Mouse (Mus musculus) mammary gland, adult 2 months (tissue): Measurements from ENCODE around the gene Gfm1. TPM values are rescaled to one million over a fixed set of nuclear protein-coding genes. Genes with fewer than 3 reads are reported as not detected.

Experiments
- polyA plus RNA-seq: library from polyadenylated mRNA; depleted of rRNA; stranded (reverse); fragments of >200 nt; gene quantifications from 2 replicates; pipeline ENCODE4 v1.2.3, GENCODE M21; 2012; ENCODE audit warnings: low replicate concordance; rRNA removed

Gfm1 gene
- polyA plus RNA-seq: 11.9 and 27.0 TPM in 2 replicates

DNA sequence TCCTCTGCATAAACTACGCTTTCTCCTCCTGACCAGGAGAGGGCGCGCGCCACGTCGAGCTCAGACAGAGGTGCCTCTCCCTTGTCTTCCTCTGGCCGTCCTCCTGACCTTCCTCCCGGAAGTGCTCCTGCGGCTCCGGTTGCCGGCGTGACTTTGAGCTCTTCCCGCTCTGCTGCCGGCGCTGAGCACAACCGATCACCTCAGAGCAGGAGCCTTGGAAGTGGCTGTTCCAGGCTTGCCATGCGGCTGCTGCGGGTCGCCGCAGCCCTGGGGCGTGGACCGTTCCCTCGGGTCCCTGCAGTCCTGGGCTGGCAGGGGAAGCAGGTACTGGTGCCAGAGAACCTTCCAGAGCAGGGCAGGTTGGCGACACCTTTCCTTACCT, at the start of gene Gfm1:
Gfm1 (plus strand) TSS at position 98 of the 382 bp plus-strand sequence.

DNA sequence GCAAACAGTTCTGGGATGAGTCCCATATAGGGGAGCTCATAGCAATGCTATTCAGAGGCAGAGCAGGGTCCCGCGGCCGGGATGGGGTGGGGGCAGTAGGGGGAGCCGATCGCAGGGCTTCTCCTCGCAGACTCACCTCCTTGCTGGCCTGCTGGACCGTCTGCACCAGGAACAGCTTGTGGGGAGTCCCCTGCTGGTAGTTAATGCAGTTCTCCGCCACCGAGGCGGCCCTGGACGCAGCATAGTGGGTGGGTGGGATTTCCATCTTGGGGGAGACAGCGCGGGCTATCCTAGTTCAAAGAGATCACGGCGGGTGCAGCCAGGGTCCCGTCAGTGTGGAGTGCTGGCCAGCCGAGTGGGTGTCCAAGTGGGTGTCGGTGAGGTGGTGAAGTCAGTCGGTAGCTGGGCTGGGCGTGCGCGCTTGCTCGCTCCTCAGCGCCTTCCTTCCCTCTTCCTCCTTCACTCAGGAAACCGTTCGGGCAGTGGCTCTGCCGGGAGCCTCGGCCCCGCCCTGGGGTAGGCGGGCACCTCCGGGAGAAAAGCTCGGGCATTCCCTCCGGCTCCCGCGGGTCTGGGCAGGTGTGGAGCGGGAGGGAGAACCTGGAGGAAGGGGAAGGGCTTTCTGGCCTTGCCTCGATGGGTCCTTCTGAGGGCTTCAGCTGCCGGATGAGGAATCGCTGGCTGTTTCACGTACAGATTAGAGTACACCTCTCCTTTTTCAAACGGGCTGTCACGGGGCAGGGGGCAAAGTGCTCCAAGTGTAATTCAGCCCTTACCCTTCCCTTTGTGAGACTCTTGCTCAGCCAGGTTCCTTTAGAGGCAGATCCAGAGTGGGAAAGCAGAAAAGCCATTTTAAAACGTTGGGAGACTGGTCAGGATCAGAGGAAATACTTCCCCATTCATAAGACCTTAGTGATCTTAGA, 33.8 kb downstream of the Gfm1 start, which contains the start of gene Lxn:
Lxn (minus strand) TSS at position 477 of the 923 bp plus-strand sequence.

DNA sequence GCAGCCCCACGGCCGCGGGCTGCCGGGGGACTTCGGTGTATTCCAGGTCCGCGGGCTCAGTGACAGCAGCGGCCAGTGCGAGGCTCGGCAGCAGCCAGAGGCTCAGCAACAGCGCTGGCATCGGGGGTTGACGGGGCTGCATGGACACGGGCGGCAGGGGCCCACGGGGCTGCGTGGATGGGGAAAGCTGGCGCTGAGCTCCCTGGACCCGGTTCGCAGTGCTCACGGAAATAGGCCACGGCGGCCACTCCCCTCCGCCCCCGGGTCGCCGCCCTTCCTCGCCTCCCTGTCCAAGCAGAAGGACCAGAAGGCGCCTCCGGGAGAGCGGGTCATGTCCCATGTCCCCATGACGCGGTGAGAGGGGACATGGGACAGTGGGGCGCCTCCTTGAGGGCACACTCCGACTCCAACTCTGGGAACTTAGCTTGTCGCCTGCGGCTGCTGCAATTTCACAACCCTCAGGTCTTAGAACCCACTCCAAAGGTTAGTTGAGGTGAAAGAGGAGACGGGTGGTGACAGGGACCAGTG, 85.4 kb downstream of the Gfm1 start, which contains the start of gene Rarres1:
Rarres1 (minus strand) TSS at position 250 of the 528 bp plus-strand sequence.

Other genes starting within 250 kb of the Gfm1 start
- gene Mlf1, start 56.0 kb upstream of the Gfm1 start, polyA plus RNA-seq: 0.36 and 20.1 TPM in 2 replicates
- gene Gm17402, start 54.9 kb upstream of the Gfm1 start, polyA plus RNA-seq: not detected in 2 replicates
- 26.8 and 50.6 TPM in 2 replicates for gene Lxn, start 33.8 kb downstream of the Gfm1 start, polyA plus RNA-seq
- 3.1 and 3.9 TPM in 2 replicates for gene Rarres1, start 85.4 kb downstream of the Gfm1 start, polyA plus RNA-seq
- gene Mfsd1, start 152.6 kb downstream of the Gfm1 start, polyA plus RNA-seq: 48.9 and 49.6 TPM in 2 replicates